Mouse (Mus musculus): Measurements from ENCODE around the gene Minos1. TPM values are rescaled to one million over a fixed set of nuclear protein-coding genes. Genes with fewer than 3 reads are reported as not detected.

Minos1 gene
- polyA plus RNA-seq, 1 experiment = 18.0 TPM

DNA sequence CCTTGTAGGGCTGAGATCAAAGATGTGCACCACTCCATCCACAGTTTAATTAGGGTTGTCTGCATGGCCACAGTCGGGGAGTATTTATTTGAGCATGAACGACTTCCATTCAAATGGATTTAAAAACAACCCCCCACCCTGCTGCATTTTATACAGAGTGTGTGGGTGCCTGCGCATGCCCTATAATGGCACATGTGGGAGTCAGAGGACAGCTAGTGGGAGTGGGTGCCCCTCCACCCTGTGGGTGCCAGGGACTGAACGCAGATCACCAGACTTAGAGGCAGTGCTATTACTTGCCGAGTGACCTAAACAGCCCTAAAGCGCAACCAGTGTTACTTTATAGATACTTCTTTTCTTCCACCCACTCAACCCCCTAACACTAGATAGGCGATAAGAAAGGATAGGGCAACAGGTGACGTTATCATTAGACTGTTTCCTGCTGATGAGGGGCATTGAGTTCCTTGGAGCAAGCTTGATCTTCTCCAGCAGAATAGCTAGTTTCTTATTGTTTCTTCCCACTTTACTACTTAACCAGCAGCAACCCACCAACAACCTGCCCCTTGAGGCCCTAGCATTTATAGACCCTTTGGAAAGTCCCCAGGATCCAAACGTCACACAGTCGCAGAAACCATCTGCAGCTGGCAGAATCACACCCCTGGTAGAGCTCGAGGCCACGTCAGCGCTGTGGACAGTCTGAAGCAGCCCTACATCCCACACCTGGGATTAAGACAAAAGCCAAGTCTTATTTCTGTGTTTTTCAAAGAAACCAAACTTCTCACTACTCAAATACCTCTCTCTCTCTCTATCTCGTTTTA lies 1.2 kb upstream of the Minos1 start:
- H3K27me3 ChIP-seq (ENCODE audit: control insufficient read depth, insufficient read depth, low read length) = no peaks in the 10 kb centered on the region
- WGBS = 85% methylated on average over 14 of the region's 14 CpGs
- DNase-seq (ENCODE audit: low read depth in 1 of 2, low spot score in 2 of 2) = no peak
- H3K4me1 ChIP-seq (ENCODE audit: control insufficient read depth, insufficient read depth, insufficient read length) = peaks cover 5% of the 10 kb centered on the region
- no peaks in the 10 kb centered on the region for H3K36me3 ChIP-seq (ENCODE audit: control insufficient read depth, insufficient read depth, low read length)
- H3K4me3 ChIP-seq (ENCODE audit: extremely low read depth, insufficient read depth, insufficient read length) = no peak overlapping the region
- no peak overlapping the region for H3K27ac ChIP-seq (ENCODE audit: insufficient read depth, low read length)
- TF ChIP-seq POLR2A (IDR thresholded peaks at IDR 0.05; ENCODE audit: low read depth, low read length) (no peak), CTCF (IDR thresholded peaks at IDR 0.05; ENCODE audit: extremely low read depth, insufficient read depth, insufficient read length, insufficient replicate concordance) (no peak)

DNA sequence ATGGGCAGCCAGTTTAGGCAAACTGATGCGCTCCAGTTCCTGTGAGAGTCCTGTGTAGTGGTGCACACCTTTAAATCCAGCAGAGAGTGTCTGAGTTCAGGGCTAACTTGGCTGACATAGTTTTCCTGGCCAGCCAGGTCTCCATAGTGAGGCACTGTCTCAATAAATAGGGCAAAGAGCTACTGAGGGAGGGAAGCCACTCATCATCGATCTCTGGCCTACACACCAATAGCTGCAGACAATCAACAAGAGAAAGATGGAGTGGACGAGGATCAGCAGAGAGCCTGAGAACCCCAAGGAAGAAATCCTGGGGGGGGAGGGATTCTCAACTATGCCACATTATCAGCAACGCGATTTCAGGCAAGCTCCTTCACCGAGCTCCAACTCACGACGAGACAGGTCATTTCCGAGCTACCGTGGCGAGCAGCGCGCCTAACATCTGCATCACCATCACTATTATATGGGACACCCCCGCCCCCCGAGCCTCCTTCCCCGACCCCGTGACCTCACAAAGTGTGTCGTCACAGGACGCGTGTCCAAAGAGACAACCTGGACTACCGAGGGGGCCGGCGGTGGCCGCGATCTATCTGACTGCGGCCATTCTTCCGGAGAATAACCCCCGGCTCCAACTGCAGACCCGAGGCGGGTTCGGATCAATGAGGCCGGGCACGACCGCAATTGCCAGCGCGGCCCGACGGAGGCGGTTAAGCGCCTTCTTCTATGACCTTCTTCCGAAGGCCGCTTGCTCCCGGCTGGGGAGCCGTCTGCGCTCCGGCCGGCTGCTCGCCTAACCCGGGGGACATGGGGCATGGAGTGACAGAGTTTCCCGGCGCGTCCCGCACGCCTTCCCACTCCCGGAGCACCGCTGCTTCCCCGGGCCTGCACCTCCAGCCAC lies 860 bp downstream of the Minos1 start:
- 3% methylated on average over 57 of the region's 57 CpGs for WGBS
- peaks cover 5% of the 10 kb centered on the region for H3K4me1 ChIP-seq (ENCODE audit: control insufficient read depth, insufficient read depth, insufficient read length)
- H3K4me3 ChIP-seq (ENCODE audit: extremely low read depth, insufficient read depth, insufficient read length) = peak overlapping the region; percentile 99
- peak overlapping the region; percentile 93 for H3K27ac ChIP-seq (ENCODE audit: insufficient read depth, low read length)
- no peak for DNase-seq (ENCODE audit: low read depth in 1 of 2, low spot score in 2 of 2)
- TF ChIP-seq POLR2A (IDR thresholded peaks at IDR 0.05; ENCODE audit: low read depth, low read length) (no peak), CTCF (IDR thresholded peaks at IDR 0.05; ENCODE audit: extremely low read depth, insufficient read depth, insufficient read length, insufficient replicate concordance) (no peak)
- no peaks in the 10 kb centered on the region for H3K27me3 ChIP-seq (ENCODE audit: control insufficient read depth, insufficient read depth, low read length)
- no peaks in the 10 kb centered on the region for H3K36me3 ChIP-seq (ENCODE audit: control insufficient read depth, insufficient read depth, low read length)

DNA sequence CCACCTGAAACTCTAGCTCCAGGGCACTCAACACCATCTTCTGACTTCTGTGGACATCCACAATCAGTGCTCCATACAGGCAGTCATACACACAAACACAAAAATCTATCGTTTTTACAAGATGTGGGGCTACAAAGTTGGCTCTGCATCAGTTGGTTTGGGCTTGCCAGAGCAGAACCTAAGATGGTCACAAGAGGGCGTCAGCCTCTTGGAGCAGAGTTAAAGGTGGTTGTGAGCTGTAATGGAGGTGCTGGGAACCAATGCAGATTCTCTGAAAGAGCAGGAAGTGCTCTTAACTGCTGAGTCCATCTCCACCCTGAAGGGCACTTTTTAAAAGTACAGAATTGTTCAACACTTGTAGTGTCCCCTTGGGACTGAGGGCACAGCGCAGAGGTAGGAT lies 4.4 kb downstream of the Minos1 start:
- Histone ChIP-seq H3K27me3 (ENCODE audit: control insufficient read depth, insufficient read depth, low read length) (no peaks in the 10 kb centered on the region), H3K4me1 (ENCODE audit: control insufficient read depth, insufficient read depth, insufficient read length) (peaks cover 5% of the 10 kb centered on the region), H3K27ac (ENCODE audit: insufficient read depth, low read length) (no peak overlapping the region), H3K4me3 (ENCODE audit: extremely low read depth, insufficient read depth, insufficient read length) (no peak overlapping the region), H3K36me3 (ENCODE audit: control insufficient read depth, insufficient read depth, low read length) (no peaks in the 10 kb centered on the region)
- DNase-seq (ENCODE audit: low read depth in 1 of 2, low spot score in 2 of 2) = no peak
- 95% methylated on average over 3 of the region's 3 CpGs for WGBS
- TF ChIP-seq CTCF (IDR thresholded peaks at IDR 0.05; ENCODE audit: extremely low read depth, insufficient read depth, insufficient read length, insufficient replicate concordance) = no peak
- no peak for TF ChIP-seq POLR2A (IDR thresholded peaks at IDR 0.05; ENCODE audit: low read depth, low read length)

DNA sequence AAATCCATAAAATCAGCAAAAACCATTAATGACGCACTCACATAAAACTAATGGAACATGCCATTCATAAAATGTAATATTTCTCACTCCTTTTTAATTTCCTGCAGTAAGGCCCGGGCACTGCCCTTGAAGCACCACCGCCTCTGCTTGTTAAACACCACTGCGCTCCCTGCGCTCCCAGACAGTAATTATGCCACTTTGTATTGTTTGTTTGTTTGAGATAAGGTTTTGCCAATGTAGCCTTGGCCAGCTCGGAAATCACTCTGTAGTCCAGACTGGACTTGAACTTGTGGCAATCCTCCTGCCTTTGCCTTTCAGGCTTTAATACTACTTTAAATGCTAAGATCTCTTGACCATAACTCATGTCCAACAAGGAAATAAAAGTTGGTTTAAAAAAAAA lies 6.0 kb downstream of the Minos1 start:
- no peak overlapping the region for H3K27ac ChIP-seq (ENCODE audit: insufficient read depth, low read length)
- no peak overlapping the region for H3K4me3 ChIP-seq (ENCODE audit: extremely low read depth, insufficient read depth, insufficient read length)
- no peaks in the 10 kb centered on the region for H3K36me3 ChIP-seq (ENCODE audit: control insufficient read depth, insufficient read depth, low read length)
- 88% methylated on average over 6 of the region's 6 CpGs for WGBS
- peaks cover 4% of the 10 kb centered on the region for H3K4me1 ChIP-seq (ENCODE audit: control insufficient read depth, insufficient read depth, insufficient read length)
- no peak for TF ChIP-seq POLR2A (IDR thresholded peaks at IDR 0.05; ENCODE audit: low read depth, low read length)
- no peak for TF ChIP-seq CTCF (IDR thresholded peaks at IDR 0.05; ENCODE audit: extremely low read depth, insufficient read depth, insufficient read length, insufficient replicate concordance)
- no peak for DNase-seq (ENCODE audit: low read depth in 1 of 2, low spot score in 2 of 2)
- no peaks in the 10 kb centered on the region for H3K27me3 ChIP-seq (ENCODE audit: control insufficient read depth, insufficient read depth, low read length)

DNA sequence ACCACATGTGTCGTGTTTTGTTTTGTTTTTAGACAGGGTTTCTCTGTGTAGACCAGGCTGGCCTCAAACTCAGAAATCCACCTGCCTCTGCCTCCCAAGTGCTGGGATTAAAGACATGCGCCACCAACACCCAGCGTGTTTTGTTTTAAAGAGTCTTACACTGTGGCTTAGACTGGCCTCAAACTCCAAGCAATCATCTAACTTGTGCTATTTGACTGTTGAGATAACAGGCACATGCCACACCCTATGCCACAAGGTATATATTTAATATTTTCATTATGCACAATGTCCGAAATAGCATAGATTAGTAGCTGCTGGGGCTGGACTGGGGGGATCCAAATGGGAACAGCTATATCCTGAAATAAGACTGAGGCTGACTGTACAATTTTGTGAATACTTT lies 8.4 kb downstream of the Minos1 start:
- DNase-seq (ENCODE audit: low read depth in 1 of 2, low spot score in 2 of 2) = no peak
- TF ChIP-seq CTCF (IDR thresholded peaks at IDR 0.05; ENCODE audit: extremely low read depth, insufficient read depth, insufficient read length, insufficient replicate concordance) = no peak
- TF ChIP-seq POLR2A (IDR thresholded peaks at IDR 0.05; ENCODE audit: low read depth, low read length) = no peak
- Histone ChIP-seq H3K27ac (ENCODE audit: insufficient read depth, low read length) (no peak overlapping the region), H3K4me3 (ENCODE audit: extremely low read depth, insufficient read depth, insufficient read length) (no peak overlapping the region), H3K27me3 (ENCODE audit: control insufficient read depth, insufficient read depth, low read length) (no peaks in the 10 kb centered on the region), H3K4me1 (ENCODE audit: control insufficient read depth, insufficient read depth, insufficient read length) (no peaks in the 10 kb centered on the region), H3K36me3 (ENCODE audit: control insufficient read depth, insufficient read depth, low read length) (no peaks in the 10 kb centered on the region)
- WGBS = 80% methylated on average over 4 of the region's 4 CpGs

DNA sequence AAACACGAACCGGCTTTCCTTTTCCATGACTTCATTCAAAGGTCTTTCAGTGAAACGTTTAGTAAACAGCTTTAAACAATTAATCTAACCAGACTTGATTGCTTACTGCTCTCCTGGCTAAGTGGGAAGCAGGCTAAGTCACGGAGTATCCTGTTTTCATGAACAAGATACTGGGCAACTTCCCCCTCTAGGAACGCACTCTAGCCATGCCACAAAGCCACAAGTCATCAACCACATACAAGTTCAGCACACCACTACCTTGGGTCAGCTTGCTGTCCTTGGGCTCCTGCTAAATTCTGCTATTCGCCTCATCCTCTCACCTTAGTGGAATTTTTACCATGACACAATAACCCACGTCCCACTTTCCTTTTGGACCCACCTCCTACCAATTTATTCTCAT lies 9.9 kb downstream of the Minos1 start:
- H3K27ac ChIP-seq (ENCODE audit: insufficient read depth, low read length) = no peak overlapping the region
- no peaks in the 10 kb centered on the region for H3K36me3 ChIP-seq (ENCODE audit: control insufficient read depth, insufficient read depth, low read length)
- no peaks in the 10 kb centered on the region for H3K4me1 ChIP-seq (ENCODE audit: control insufficient read depth, insufficient read depth, insufficient read length)
- no peak for DNase-seq (ENCODE audit: low read depth in 1 of 2, low spot score in 2 of 2)
- WGBS = 50% methylated on average over 7 of the region's 7 CpGs
- no peak for TF ChIP-seq POLR2A (IDR thresholded peaks at IDR 0.05; ENCODE audit: low read depth, low read length)
- H3K4me3 ChIP-seq (ENCODE audit: extremely low read depth, insufficient read depth, insufficient read length) = no peak overlapping the region
- H3K27me3 ChIP-seq (ENCODE audit: control insufficient read depth, insufficient read depth, low read length) = no peaks in the 10 kb centered on the region

Measured in spleen, adult 2 months (tissue).